Mouse (Mus musculus): ENCODE data around the gene Pde11a. TPM values are rescaled to one million over a fixed set of nuclear protein-coding genes. Genes with fewer than 3 reads are reported as not detected.

The Pde11a gene
- total and polyA plus RNA-seq, 3 experiments = 0.04 to 2.3 (median 0.38) TPM

DNA sequence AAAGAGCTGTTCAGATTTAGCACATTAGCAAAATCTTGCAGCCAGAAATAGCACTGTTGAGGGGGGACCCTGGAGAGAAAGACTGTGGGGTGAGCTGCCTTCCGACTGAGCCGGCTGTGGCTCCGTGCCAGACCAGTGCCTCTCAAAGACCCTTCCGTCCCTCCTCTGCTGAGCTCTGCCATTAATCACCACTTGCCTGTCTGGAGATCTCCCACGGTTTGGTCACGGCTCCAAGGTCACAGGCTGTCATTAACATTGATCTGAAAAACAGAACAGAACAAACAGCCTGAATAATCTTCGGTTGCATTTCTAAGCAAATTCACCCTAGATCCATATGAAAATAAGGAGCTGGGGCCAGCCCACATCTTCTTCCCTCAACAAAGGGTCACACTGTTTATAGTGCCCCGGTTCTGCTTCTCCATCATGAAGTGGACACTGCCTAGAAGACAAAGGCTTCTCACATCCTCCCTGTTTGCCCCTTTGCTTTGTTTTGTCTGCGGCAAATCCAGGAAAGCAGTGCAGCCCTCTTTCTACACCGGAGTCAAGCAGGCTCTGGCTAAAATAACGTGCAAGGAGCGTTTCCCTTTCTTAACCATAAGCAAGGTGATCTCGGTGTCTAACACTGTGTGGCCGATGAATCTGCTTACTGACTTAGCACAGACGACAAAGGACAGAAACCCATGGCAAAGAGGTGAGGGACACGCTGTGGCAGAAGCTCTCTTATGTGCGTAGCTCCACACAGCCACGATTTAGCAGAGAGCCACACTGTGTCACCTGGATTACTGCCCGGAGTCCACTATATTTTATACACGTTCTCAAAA, 309.3 kb downstream of the Pde11a start:
- no peak for ATAC-seq (ENCODE audit: extremely low read depth, insufficient number of reproducible peaks, low FRiP score, poor library complexity, severe bottlenecking)
- H3K9me3 ChIP-seq (replicated peaks) = no peaks in the 10 kb centered on the region
- peaks cover 2% of the 10 kb centered on the region; the same call in 1 of the 2 replicates for H3K27me3 ChIP-seq (ENCODE audit: insufficient read depth, low read length)
- H3K4me1 ChIP-seq (ENCODE audit: insufficient read depth, low read depth, low read length) = peaks cover 5% of the 10 kb centered on the region; the same call in 1 of the 2 replicates
- H3K36me3 ChIP-seq (replicated peaks) = no peaks in the 10 kb centered on the region
- no peak overlapping the region for H3K4me3 ChIP-seq (ENCODE audit: low read depth, low read length)
- TF ChIP-seq GATA1 (IDR thresholded peaks at IDR 0.05; ENCODE audit: borderline replicate concordance, low read length) (no peak), CTCF (IDR thresholded peaks at IDR 0.05; ENCODE audit: low read depth, low read length) (no peak), GATA2 (IDR thresholded peaks at IDR 0.05; ENCODE audit: borderline replicate concordance, low read depth, low read length) (no peak), POLR2AphosphoS5 (IDR thresholded peaks at IDR 0.05; ENCODE audit: insufficient replicate concordance, low read depth, low read length) (no peak), TAL1 (conservative IDR thresholded peaks at IDR 0.05; ENCODE audit: low read depth, low read length) (no peak)
- DNase-seq (ENCODE audit: low spot score) = no peak

DNA sequence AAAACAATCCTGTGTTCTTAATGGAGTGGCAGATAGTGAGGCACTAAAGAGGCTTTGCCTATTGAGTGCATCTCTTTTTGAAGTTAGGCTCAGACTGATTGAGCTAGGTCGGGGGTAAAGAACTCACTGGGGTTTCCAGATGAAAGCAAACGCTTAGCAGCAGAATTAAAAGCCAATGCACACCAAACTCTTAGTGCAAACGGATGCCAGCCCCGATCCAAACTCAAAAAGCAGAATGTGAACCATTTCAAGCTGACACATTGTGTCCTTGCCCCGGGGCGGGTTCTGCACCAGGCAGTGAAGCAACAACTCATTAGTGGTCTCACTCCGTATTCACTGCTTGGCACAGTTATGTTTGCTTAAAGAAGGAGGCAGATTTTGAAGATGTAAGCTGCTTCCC, 321.7 kb downstream of the Pde11a start:
- ATAC-seq (ENCODE audit: extremely low read depth, insufficient number of reproducible peaks, low FRiP score, poor library complexity, severe bottlenecking) = no peak
- Histone ChIP-seq H3K9me3 (replicated peaks) (no peaks in the 10 kb centered on the region), H3K27me3 (ENCODE audit: insufficient read depth, low read length) (no peaks in the 10 kb centered on the region), H3K36me3 (replicated peaks) (no peaks in the 10 kb centered on the region), H3K4me3 (ENCODE audit: low read depth, low read length) (no peak overlapping the region), H3K4me1 (ENCODE audit: insufficient read depth, low read depth, low read length) (no peaks in the 10 kb centered on the region)
- TF ChIP-seq CTCF (IDR thresholded peaks at IDR 0.05; ENCODE audit: low read depth, low read length) (no peak), GATA2 (IDR thresholded peaks at IDR 0.05; ENCODE audit: borderline replicate concordance, low read depth, low read length) (no peak), TAL1 (conservative IDR thresholded peaks at IDR 0.05; ENCODE audit: low read depth, low read length) (no peak), POLR2AphosphoS5 (IDR thresholded peaks at IDR 0.05; ENCODE audit: insufficient replicate concordance, low read depth, low read length) (no peak), GATA1 (IDR thresholded peaks at IDR 0.05; ENCODE audit: borderline replicate concordance, low read length) (no peak)
- no peak for DNase-seq (ENCODE audit: low spot score)

DNA sequence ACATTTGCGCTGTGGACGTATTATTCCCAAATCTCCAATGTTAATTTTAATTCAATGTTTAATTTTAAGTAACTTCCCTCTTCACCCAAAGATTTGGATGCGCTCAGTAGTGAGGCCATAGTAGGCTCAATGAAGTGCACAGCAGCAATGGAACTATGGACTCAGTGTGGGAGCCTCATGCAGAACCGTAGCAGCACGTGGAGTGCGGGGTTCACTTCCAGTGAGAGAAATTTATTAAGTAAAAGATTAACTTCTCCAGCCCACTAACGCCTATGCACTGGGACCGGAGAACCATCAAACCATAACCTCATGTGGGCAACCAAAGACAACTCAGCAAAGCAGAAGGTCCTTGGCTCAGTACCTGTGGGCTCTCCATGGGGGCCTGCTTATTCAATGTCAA, 322.4 kb downstream of the Pde11a start:
- no peak for ATAC-seq (ENCODE audit: extremely low read depth, insufficient number of reproducible peaks, low FRiP score, poor library complexity, severe bottlenecking)
- TF ChIP-seq GATA1 (IDR thresholded peaks at IDR 0.05; ENCODE audit: borderline replicate concordance, low read length) = no peak
- no peak for TF ChIP-seq GATA2 (IDR thresholded peaks at IDR 0.05; ENCODE audit: borderline replicate concordance, low read depth, low read length)
- TF ChIP-seq CTCF (IDR thresholded peaks at IDR 0.05; ENCODE audit: low read depth, low read length) = no peak
- TF ChIP-seq POLR2AphosphoS5 (IDR thresholded peaks at IDR 0.05; ENCODE audit: insufficient replicate concordance, low read depth, low read length) = no peak
- TF ChIP-seq TAL1 (conservative IDR thresholded peaks at IDR 0.05; ENCODE audit: low read depth, low read length) = no peak

DNA sequence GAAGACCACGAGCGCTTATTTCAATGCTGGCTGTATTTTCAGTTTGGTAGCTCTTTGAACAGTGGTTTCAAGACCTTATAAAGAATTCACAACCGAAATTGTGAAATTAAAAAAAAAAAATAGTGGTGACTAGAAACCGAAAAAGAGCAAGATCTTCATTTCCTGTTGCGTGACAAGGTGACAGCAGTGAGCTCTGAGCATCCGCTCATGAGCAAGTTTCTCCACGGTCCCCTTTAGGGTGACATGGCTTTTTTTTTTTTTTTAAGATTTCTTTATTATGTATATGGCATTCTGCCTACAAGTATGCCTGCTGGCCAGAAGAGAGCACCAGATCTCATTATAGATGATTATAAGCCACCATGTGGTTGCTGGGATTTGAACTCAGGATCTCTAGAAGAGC, 323.1 kb downstream of the Pde11a start:
- Histone ChIP-seq H3K9me3 (replicated peaks) (no peaks in the 10 kb centered on the region), H3K36me3 (replicated peaks) (no peaks in the 10 kb centered on the region), H3K4me3 (ENCODE audit: low read depth, low read length) (no peak overlapping the region), H3K4me1 (ENCODE audit: insufficient read depth, low read depth, low read length) (no peaks in the 10 kb centered on the region), H3K27me3 (ENCODE audit: insufficient read depth, low read length) (no peaks in the 10 kb centered on the region)
- DNase-seq (ENCODE audit: low spot score) (no peak), ATAC-seq (ENCODE audit: extremely low read depth, insufficient number of reproducible peaks, low FRiP score, poor library complexity, severe bottlenecking) (no peak)
- TF ChIP-seq CTCF (IDR thresholded peaks at IDR 0.05; ENCODE audit: low read depth, low read length) = no peak
- TF ChIP-seq GATA2 (IDR thresholded peaks at IDR 0.05; ENCODE audit: borderline replicate concordance, low read depth, low read length) = no peak
- TF ChIP-seq GATA1 (IDR thresholded peaks at IDR 0.05; ENCODE audit: borderline replicate concordance, low read length) = no peak

More for the DNA sequence above, 322.4 kb downstream of the Pde11a start:
- Histone ChIP-seq H3K4me3 (ENCODE audit: low read depth, low read length) (no peak overlapping the region), H3K36me3 (replicated peaks) (no peaks in the 10 kb centered on the region), H3K27me3 (ENCODE audit: insufficient read depth, low read length) (no peaks in the 10 kb centered on the region), H3K9me3 (replicated peaks) (no peaks in the 10 kb centered on the region), H3K4me1 (ENCODE audit: insufficient read depth, low read depth, low read length) (no peaks in the 10 kb centered on the region)
- DNase-seq (ENCODE audit: low spot score) = no peak

DNA sequence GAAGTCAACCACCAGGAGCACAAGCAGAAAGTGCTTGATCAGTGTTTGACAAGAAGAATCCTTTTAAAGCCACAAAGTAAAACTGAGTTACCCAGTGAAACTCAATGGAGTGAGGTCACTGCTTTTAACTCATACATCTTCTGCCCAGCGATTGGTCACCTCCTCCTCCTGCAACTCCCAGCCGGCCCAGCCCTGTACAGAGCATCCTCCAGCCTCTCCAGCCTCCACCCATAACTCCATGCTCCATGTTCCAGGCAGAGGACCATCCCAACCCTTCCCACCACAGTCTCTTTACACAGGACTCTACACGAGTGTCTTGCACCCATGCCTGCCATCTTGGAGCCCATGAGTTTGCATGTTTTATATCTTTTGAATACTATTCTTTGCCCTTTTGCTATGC, 323.9 kb downstream of the Pde11a start:
- DNase-seq (ENCODE audit: low spot score) (no peak), ATAC-seq (ENCODE audit: extremely low read depth, insufficient number of reproducible peaks, low FRiP score, poor library complexity, severe bottlenecking) (no peak)
- H3K4me1 ChIP-seq (ENCODE audit: insufficient read depth, low read depth, low read length) = no peaks in the 10 kb centered on the region
- TF ChIP-seq POLR2AphosphoS5 (IDR thresholded peaks at IDR 0.05; ENCODE audit: insufficient replicate concordance, low read depth, low read length) (no peak), CTCF (IDR thresholded peaks at IDR 0.05; ENCODE audit: low read depth, low read length) (no peak), GATA2 (IDR thresholded peaks at IDR 0.05; ENCODE audit: borderline replicate concordance, low read depth, low read length) (no peak), TAL1 (conservative IDR thresholded peaks at IDR 0.05; ENCODE audit: low read depth, low read length) (no peak), GATA1 (IDR thresholded peaks at IDR 0.05; ENCODE audit: borderline replicate concordance, low read length) (no peak)
- no peaks in the 10 kb centered on the region for H3K27me3 ChIP-seq (ENCODE audit: insufficient read depth, low read length)
- H3K36me3 ChIP-seq (replicated peaks) = no peaks in the 10 kb centered on the region
- no peaks in the 10 kb centered on the region for H3K9me3 ChIP-seq (replicated peaks)
- H3K4me3 ChIP-seq (ENCODE audit: low read depth, low read length) = no peak overlapping the region

DNA sequence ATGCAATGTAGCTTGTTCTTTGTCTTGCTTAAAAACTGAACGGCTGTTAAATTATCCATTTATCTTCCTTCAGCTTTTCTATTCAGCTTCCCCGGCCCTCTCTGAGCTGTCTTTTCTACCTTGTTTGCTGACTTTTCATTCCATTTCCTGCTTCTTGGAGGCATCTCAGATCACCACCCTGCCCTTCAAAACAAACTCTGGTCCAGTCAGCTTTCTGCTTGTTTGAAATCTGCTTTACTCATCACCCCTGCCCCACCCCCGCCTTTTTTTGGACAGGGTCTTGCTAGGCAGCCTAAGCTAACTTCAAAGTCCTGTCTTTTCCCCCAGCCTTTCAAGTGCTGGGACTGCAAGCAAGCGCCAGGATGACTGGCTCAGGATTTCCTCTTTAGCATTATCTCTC, 332.4 kb downstream of the Pde11a start:
- Histone ChIP-seq H3K4me1 (ENCODE audit: insufficient read depth, low read depth, low read length) (no peaks in the 10 kb centered on the region), H3K4me3 (ENCODE audit: low read depth, low read length) (no peak overlapping the region), H3K9me3 (replicated peaks) (no peaks in the 10 kb centered on the region), H3K27me3 (ENCODE audit: insufficient read depth, low read length) (no peaks in the 10 kb centered on the region), H3K36me3 (replicated peaks) (no peaks in the 10 kb centered on the region)
- TF ChIP-seq POLR2AphosphoS5 (IDR thresholded peaks at IDR 0.05; ENCODE audit: insufficient replicate concordance, low read depth, low read length) = no peak
- DNase-seq (ENCODE audit: low spot score) = no peak
- no peak for ATAC-seq (ENCODE audit: extremely low read depth, insufficient number of reproducible peaks, low FRiP score, poor library complexity, severe bottlenecking)
